Mouse (Mus musculus) naive thymus-derived CD4-positive, alpha-beta T cell, adult 5 months (primary cell): Measurements from ENCODE around the gene Serpinb1a. TPM values are rescaled to one million over a fixed set of nuclear protein-coding genes. Genes with fewer than 3 reads are reported as not detected.

Experiments
- polyA plus RNA-seq: library from polyadenylated mRNA; unstranded; fragments of 100-300 nt; shearing (Covaris generic); gene quantifications from one replicate; pipeline ENCODE4 v1.2.1, GENCODE M21; 2017

The Serpinb1a gene
- polyA plus RNA-seq = not detected

DNA sequence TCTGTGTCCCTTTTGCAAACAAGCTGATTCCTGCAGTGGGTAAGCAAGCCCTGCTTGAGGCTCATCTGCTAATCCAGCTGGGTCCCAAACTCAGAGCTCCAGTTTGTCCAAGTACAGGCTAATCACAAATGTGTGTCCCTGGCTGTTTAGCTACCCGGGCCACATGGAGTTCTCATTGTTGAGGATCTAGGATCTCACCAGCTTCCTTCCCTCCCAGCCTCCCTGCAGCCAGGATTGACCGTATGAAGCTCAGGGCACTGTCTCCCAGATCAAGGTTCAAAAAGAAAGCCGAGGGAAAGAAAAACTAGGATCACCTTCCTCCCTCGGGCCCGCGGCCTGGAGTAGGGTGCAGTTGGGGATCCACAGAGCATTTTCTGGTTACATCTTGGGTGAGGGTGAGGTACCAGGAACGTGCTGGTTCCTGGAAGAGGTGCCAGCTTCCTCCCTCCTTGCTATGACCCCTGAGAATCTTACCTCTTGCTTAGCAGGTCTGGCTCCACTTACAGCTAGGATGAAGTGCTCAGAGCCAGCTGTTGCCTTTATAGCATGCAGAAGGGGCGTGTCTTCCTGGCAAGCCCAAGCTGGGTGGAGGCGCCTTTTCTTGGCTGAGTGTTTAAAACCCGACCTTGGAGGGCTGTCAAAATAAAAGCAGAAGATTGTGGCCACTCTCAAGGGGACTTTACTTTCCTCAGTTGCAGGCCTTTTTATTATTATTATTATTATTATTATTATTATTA, at the start of gene Serpinb1a:
Gene Serpinb1a (minus strand): TSS at position 518 of the 737 bp plus-strand sequence.

DNA sequence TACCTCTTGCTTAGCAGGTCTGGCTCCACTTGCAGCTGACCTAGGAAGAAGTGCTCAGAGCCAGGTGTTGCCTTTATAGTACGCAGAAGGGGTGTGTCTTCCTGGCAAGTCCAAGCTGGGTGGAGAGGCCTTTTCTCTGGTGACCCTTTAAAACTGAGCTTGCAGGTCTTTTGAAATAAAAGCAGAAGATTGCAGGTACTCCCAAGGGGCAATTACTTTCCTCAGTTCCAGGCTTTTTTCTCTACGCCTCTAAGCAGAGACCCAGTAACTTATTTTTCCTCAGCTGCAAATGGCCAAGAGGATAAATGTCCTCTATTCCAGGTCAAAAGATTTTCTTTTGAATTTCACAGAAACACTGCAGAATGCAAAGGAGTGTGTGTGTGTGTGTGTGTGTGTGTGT, 47.1 kb upstream of the Serpinb1a start, which contains the start of gene Serpinb1c:
Gene Serpinb1c (minus strand): TSS at position 101 of the 400 bp plus-strand sequence.

DNA sequence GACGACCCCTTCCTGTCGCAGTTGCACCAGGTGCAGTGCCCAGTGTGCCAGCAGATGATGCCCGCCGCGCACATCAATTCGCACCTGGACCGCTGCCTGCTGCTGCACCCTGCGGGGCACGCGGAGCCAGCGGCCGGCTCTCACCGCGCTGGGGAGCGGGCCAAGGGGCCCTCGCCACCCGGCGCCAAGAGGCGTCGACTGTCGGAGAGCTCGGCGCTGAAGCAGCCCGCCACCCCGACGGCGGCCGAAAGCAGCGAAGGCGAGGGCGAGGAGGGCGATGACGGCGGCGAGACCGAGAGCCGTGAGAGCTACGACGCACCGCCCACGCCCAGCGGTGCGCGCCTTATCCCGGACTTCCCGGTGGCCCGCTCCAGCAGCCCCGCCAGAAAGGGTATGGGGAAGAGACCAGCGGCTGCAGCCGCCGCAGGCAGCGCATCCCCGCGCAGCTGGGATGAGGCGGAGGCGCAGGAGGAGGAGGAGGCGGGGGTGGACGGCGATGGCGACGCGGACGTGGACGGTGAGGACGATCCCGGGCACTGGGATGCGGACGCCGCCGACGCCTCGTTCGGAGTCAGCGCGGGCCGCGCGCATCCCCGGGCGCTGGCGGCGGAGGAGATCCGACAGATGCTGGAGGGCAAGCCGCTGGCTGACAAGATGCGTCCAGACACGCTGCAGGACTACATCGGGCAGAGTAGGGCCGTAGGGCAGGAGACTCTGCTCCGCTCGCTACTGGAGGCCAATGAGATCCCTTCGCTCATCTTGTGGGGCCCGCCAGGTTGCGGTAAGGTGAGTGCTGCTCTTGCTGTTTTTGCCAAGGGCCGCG, 48.5 kb downstream of the Serpinb1a start, which contains the start of gene D930007J09Rik:
Gene D930007J09Rik (minus strand): TSS at position 591 of the 823 bp plus-strand sequence.

DNA sequence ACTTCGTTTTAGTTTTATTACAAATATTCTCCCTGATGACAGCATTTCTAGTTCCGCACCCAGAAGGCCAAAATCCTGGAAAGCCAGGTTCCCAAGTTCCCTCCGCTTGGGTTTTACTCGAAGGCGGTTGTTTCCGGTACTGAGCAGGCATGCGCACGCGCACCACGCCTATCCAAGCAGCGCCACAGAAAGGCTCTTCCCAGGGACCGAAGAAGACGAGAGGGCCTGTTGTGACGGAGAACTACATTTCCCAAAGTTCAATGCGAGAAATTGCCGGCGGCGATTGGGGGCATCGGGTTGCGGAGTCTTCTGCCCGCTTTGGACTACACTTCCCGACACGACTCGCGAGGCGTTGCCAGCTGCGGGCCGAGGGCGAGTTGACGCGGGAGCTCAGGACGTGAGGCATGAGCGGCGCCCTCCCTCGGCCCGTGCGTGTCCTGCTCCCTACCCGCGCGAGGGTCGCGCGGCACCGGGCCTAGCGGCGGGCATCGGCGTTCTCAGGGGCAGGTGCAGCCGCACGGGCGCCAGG, 49.2 kb downstream of the Serpinb1a start, which contains the start of gene Wrnip1:
Gene Wrnip1 (plus strand): TSS at position 346 of the 529 bp plus-strand sequence.

Other genes with a start within 250 kb of the Serpinb1a start
- gene Mylk4, start 67.2 kb downstream of the Serpinb1a start, polyA plus RNA-seq = not detected
- 61.3 TPM for gene Wrnip1, start 49.1 kb downstream of the Serpinb1a start, polyA plus RNA-seq
- not detected for gene D930007J09Rik, start 48.3 kb downstream of the Serpinb1a start, polyA plus RNA-seq
- gene Serpinb1c, start 47.0 kb upstream of the Serpinb1a start, polyA plus RNA-seq = not detected
- 4.4 TPM for gene Serpinb6b, start 114.0 kb upstream of the Serpinb1a start, polyA plus RNA-seq
- 7.1 TPM for gene Serpinb9, start 152.1 kb upstream of the Serpinb1a start, polyA plus RNA-seq
- 0.17 TPM for gene Serpinb9b, start 176.2 kb upstream of the Serpinb1a start, polyA plus RNA-seq
- gene Serpinb1b, start 227.4 kb upstream of the Serpinb1a start, polyA plus RNA-seq = not detected